Mouse (Mus musculus): ENCODE data around the gene Gm5458.
A peak's percentile ranks its signal among the peaks of the same experiment; 100 is the strongest.
"Not testable (repeated sequence)": the region's sequence is repeated elsewhere in the genome, so short reads cannot be mapped to it uniquely, and the experiment has no call there.

Gene Gm5458

GRCm38 (mm10) chr14:19602481-19602880, at the start of gene Gm5458:
TSS of gene Gm5458 (minus strand) at chr14:19602581.
- DNase-seq: not testable (repeated sequence)

DNA sequence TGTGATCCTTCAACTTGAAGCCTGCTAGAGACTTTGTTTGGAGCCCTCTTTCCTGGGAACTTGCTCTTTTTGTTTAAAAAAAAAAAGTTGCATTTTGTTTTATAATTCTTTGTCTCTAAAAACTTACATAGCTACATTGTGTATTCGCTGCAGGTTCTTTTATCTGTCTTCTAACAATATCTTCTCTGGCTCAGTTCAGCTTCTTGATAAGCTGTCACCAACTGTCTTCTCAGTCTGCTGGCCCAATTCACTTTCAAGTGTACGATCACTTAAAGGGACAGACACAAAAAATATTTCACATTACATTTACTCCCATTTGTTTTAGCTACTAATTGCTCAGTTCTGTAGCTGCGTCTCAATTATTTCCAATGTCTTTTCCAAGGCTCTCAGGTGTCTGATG, 43.9 kb upstream of the Gm5458 start:
- DNase-seq: no peak

DNA sequence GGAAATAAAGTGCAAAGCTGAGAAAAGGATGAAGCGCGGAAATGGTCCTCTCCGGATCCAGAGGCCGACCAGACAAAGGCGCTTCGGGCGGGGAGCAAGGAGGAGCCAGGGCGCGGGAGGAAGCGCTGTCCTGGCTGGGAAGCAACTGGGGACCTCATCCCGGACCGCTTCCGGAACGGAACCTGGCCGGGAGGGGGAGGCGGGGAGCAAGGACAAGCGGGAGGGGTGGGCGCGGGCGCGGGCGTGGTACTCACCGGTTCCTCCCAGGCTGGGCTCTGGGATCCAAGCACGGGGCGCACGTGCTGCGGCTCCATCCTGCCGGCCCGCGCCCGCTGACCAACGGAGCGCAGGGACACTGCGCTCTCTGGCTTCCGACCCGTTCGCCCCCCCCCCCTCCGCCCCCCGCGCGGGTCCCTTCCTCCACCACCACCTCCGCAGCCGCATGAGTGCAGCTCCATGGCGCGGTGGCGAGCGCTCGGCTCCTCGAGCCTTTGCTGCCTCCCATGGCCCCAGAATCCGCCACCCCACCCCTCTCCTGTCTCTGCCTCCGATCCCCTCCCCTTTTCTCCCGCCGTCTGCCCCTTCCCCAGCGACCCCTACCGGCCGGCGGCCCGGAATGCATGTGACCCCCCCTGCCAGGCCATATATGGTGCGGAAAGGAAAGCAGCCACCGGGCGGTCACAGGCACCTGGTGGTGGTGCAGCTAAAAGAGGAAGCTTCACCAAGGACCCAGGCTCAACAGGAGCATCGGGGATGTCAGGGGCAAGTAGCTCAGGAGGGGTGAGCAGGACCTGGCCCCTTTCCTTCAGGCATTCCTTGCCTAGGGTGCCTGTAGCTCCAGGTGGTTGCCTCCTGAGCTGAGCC, 17.3 kb downstream of the Gm5458 start, which contains the start of gene Gm2237:
Gm2237 (minus strand) TSS at position 332 of the 864 bp plus-strand sequence.
- DNase-seq: peak; percentile 24

- not testable (repeated sequence) for DNase-seq
These were observed 52.5 kb downstream of the Gm5458 start, which contains the start of gene Gm2244 for GRCm38 (mm10) chr14:19549863-19550262. TSS of gene Gm2244 (minus strand) at chr14:19549963.
